Mouse (Mus musculus): ENCODE results near the gene Amer2. TPM values are rescaled to one million over a fixed set of nuclear protein-coding genes. Genes with fewer than 3 reads are reported as not detected.
"Not testable (repeated sequence)": the region's sequence is repeated elsewhere in the genome, so short reads cannot be mapped to it uniquely, and the experiment has no call there.

Gene Amer2
- not detected in 2 replicates for total RNA-seq (2014; fragmentation: Nextera tagmentation)
- total RNA-seq (2017) = 0.16 TPM in 1 of 2 replicates, not detected in the other
- not detected in 2 replicates for polyA plus RNA-seq (2012)

GRCm38 (mm10) chr14:60372821-60373309 lies at the start of gene Amer2:
Gene Amer2, plus strand, starts transcription at chr14:60373259.
- no peaks in the 10 kb centered on the region for H3K36me3 ChIP-seq (replicated peaks)
- TF ChIP-seq GATA2 (IDR thresholded peaks at IDR 0.05; ENCODE audit: borderline replicate concordance, low read depth, low read length) (no peak), POLR2AphosphoS5 (IDR thresholded peaks at IDR 0.05; ENCODE audit: insufficient replicate concordance, low read depth, low read length) (no peak), GATA1 (IDR thresholded peaks at IDR 0.05; ENCODE audit: borderline replicate concordance, low read length) (no peak), TAL1 (conservative IDR thresholded peaks at IDR 0.05; ENCODE audit: low read depth, low read length) (no peak), CTCF (IDR thresholded peaks at IDR 0.05; ENCODE audit: low read depth, low read length) (no peak)
- H3K9me3 ChIP-seq (replicated peaks) = no peaks in the 10 kb centered on the region
- DNase-seq (ENCODE audit: low spot score) (no peak), ATAC-seq (ENCODE audit: extremely low read depth, insufficient number of reproducible peaks, low FRiP score, poor library complexity, severe bottlenecking) (no peak)
- H3K27me3 ChIP-seq (ENCODE audit: insufficient read depth, low read length) = no peaks in the 10 kb centered on the region
- no peaks in the 10 kb centered on the region for H3K4me1 ChIP-seq (ENCODE audit: insufficient read depth, low read depth, low read length)
- no peak within 1 kb of the TSS for H3K4me3 ChIP-seq (ENCODE audit: low read depth, low read length)

GRCm38 (mm10) chr14:60340001-60340400 lies 33.1 kb upstream of the Amer2 start:
- H3K4me3 ChIP-seq (ENCODE audit: low read depth, low read length); H3K9me3 ChIP-seq (replicated peaks); H3K36me3 ChIP-seq (replicated peaks); ATAC-seq (ENCODE audit: extremely low read depth, insufficient number of reproducible peaks, low FRiP score, poor library complexity, severe bottlenecking); H3K4me1 ChIP-seq (ENCODE audit: insufficient read depth, low read depth, low read length); DNase-seq (ENCODE audit: low spot score): not testable (repeated sequence)
- H3K27me3 ChIP-seq (ENCODE audit: insufficient read depth, low read length) = peaks cover 11% of the 10 kb centered on the region

GRCm38 (mm10) chr14:60340570-60340969 lies 32.5 kb upstream of the Amer2 start:
- Histone ChIP-seq H3K4me3 (ENCODE audit: low read depth, low read length) (no peak overlapping the region), H3K4me1 (ENCODE audit: insufficient read depth, low read depth, low read length) (no peaks in the 10 kb centered on the region), H3K36me3 (replicated peaks) (no peaks in the 10 kb centered on the region), H3K9me3 (replicated peaks) (no peaks in the 10 kb centered on the region), H3K27me3 (ENCODE audit: insufficient read depth, low read length) (peaks cover 11% of the 10 kb centered on the region)
- DNase-seq (ENCODE audit: low spot score) = no peak
- ATAC-seq (ENCODE audit: extremely low read depth, insufficient number of reproducible peaks, low FRiP score, poor library complexity, severe bottlenecking) = no peak
- TF ChIP-seq CTCF (IDR thresholded peaks at IDR 0.05; ENCODE audit: low read depth, low read length) = no peak
- TF ChIP-seq POLR2AphosphoS5 (IDR thresholded peaks at IDR 0.05; ENCODE audit: insufficient replicate concordance, low read depth, low read length) = no peak
- TF ChIP-seq GATA1 (IDR thresholded peaks at IDR 0.05; ENCODE audit: borderline replicate concordance, low read length) = no peak
- TF ChIP-seq TAL1 (conservative IDR thresholded peaks at IDR 0.05; ENCODE audit: low read depth, low read length) = no peak
- TF ChIP-seq GATA2 (IDR thresholded peaks at IDR 0.05; ENCODE audit: borderline replicate concordance, low read depth, low read length) = no peak

- ATAC-seq (ENCODE audit: extremely low read depth, insufficient number of reproducible peaks, low FRiP score, poor library complexity, severe bottlenecking) = no peak
Observed at GRCm38 (mm10) chr14:60345326-60345876, 27.7 kb upstream of the Amer2 start.

GRCm38 (mm10) chr14:60358347-60358746 lies 14.7 kb upstream of the Amer2 start:
- no peak for TF ChIP-seq CTCF (IDR thresholded peaks at IDR 0.05; ENCODE audit: low read depth, low read length)
- TF ChIP-seq POLR2AphosphoS5 (IDR thresholded peaks at IDR 0.05; ENCODE audit: insufficient replicate concordance, low read depth, low read length) = no peak
- Histone ChIP-seq H3K9me3 (replicated peaks) (no peaks in the 10 kb centered on the region), H3K27me3 (ENCODE audit: insufficient read depth, low read length) (0 out of 2 replicates have a peak, but pooled peaks cover 3% of the 10 kb centered on the region), H3K4me1 (ENCODE audit: insufficient read depth, low read depth, low read length) (no peaks in the 10 kb centered on the region), H3K36me3 (replicated peaks) (no peaks in the 10 kb centered on the region), H3K4me3 (ENCODE audit: low read depth, low read length) (no peak overlapping the region)
- ATAC-seq (ENCODE audit: extremely low read depth, insufficient number of reproducible peaks, low FRiP score, poor library complexity, severe bottlenecking) (no peak), DNase-seq (ENCODE audit: low spot score) (no peak)

More at GRCm38 (mm10) chr14:60345326-60345876, 27.7 kb upstream of the Amer2 start:
- TF ChIP-seq GATA1 (IDR thresholded peaks at IDR 0.05; ENCODE audit: borderline replicate concordance, low read length) (no peak), TAL1 (conservative IDR thresholded peaks at IDR 0.05; ENCODE audit: low read depth, low read length) (no peak), GATA2 (IDR thresholded peaks at IDR 0.05; ENCODE audit: borderline replicate concordance, low read depth, low read length) (no peak), POLR2AphosphoS5 (IDR thresholded peaks at IDR 0.05; ENCODE audit: insufficient replicate concordance, low read depth, low read length) (no peak), CTCF (IDR thresholded peaks at IDR 0.05; ENCODE audit: low read depth, low read length) (no peak)
- no peaks in the 10 kb centered on the region for H3K4me1 ChIP-seq (ENCODE audit: insufficient read depth, low read depth, low read length)
- peaks cover 7% of the 10 kb centered on the region for H3K27me3 ChIP-seq (ENCODE audit: insufficient read depth, low read length)
- no peaks in the 10 kb centered on the region for H3K9me3 ChIP-seq (replicated peaks)
- no peak for DNase-seq (ENCODE audit: low spot score)
- H3K36me3 ChIP-seq (replicated peaks) = no peaks in the 10 kb centered on the region
- no peak overlapping the region; the same call in 1 of the 2 replicates for H3K4me3 ChIP-seq (ENCODE audit: low read depth, low read length)

- Histone ChIP-seq H3K9me3 (replicated peaks) (no peaks in the 10 kb centered on the region), H3K27me3 (ENCODE audit: insufficient read depth, low read length) (0 out of 2 replicates have a peak, but pooled peaks cover 3% of the 10 kb centered on the region), H3K36me3 (replicated peaks) (no peaks in the 10 kb centered on the region), H3K4me1 (ENCODE audit: insufficient read depth, low read depth, low read length) (no peaks in the 10 kb centered on the region), H3K4me3 (ENCODE audit: low read depth, low read length) (no peak overlapping the region)
- ATAC-seq (ENCODE audit: extremely low read depth, insufficient number of reproducible peaks, low FRiP score, poor library complexity, severe bottlenecking) = no peak
- no peak for DNase-seq (ENCODE audit: low spot score)
- no peak for TF ChIP-seq GATA2 (IDR thresholded peaks at IDR 0.05; ENCODE audit: borderline replicate concordance, low read depth, low read length)
- no peak for TF ChIP-seq TAL1 (conservative IDR thresholded peaks at IDR 0.05; ENCODE audit: low read depth, low read length)
- TF ChIP-seq POLR2AphosphoS5 (IDR thresholded peaks at IDR 0.05; ENCODE audit: insufficient replicate concordance, low read depth, low read length) = no peak
- TF ChIP-seq CTCF (IDR thresholded peaks at IDR 0.05; ENCODE audit: low read depth, low read length) = no peak
- no peak for TF ChIP-seq GATA1 (IDR thresholded peaks at IDR 0.05; ENCODE audit: borderline replicate concordance, low read length)
Observed at GRCm38 (mm10) chr14:60361380-60362212, 11.5 kb upstream of the Amer2 start.

Data from G1E (cell line).